Mouse (Mus musculus): ENCODE data around the gene Hsbp1. TPM values are rescaled to one million over a fixed set of nuclear protein-coding genes. Genes with fewer than 3 reads are reported as not detected.

Gene Hsbp1
- polyA plus RNA-seq, 1 experiment from 2014 or later, result 303 TPM

GRCm38 (mm10) chr8:119395072-119395950 is 51.0 kb downstream of the Hsbp1 start:
- 6% methylated on average over 65 of the region's 83 CpGs for WGBS
- Histone ChIP-seq H3K4me3 (ENCODE audit: low read depth, low read length) (peak overlapping the region; percentile 76), H3K9ac (ENCODE audit: low read length) (peak overlapping the region; percentile 76), H3K27me3 (replicated peaks; ENCODE audit: control insufficient read depth, insufficient read depth, low read length) (no peaks in the 10 kb centered on the region), H3K36me3 (ENCODE audit: control insufficient read depth, insufficient read depth, low read length) (no peaks in the 10 kb centered on the region), H3K4me2 (ENCODE audit: low read length) (peak overlapping the region; percentile 99), H3K9me3 (ENCODE audit: control insufficient read depth, low read length) (no peaks in the 10 kb centered on the region), H3K27ac (ENCODE audit: low read depth) (peak overlapping the region; percentile 76), H3K4me1 (replicated peaks; ENCODE audit: control insufficient read depth, insufficient read depth, low read length) (peaks cover 5% of the 10 kb centered on the region)
- DNase-seq (ENCODE audit: low spot score) (no peak), ATAC-seq (replicated peaks; ENCODE audit: low FRiP score, low TSS enrichment, low read depth) (no peak; the same call in none of the 2 replicates)

Other genes with a start within 250 kb of the Hsbp1 start
- gene Mlycd, start 50.4 kb downstream of the Hsbp1 start, polyA plus RNA-seq (2014; fragmentation: Nextera tagmentation; extraction: Ambion mirVana), result 16.8 and 17.9 TPM in 2 replicates
- gene Osgin1, start 89.6 kb downstream of the Hsbp1 start, polyA plus RNA-seq (2014; fragmentation: Nextera tagmentation; extraction: Ambion mirVana), result 1.5 and 2.0 TPM in 2 replicates
- 2.4 and 3.7 TPM in 2 replicates for gene Necab2, start 102.2 kb downstream of the Hsbp1 start, polyA plus RNA-seq (2014; fragmentation: Nextera tagmentation; extraction: Ambion mirVana)
- 0.08 TPM in 1 of 2 replicates, not detected in the other for gene Slc38a8, start 157.2 kb downstream of the Hsbp1 start, polyA plus RNA-seq (2014; fragmentation: Nextera tagmentation; extraction: Ambion mirVana)
- gene Mbtps1, start 214.2 kb downstream of the Hsbp1 start, polyA plus RNA-seq (2014; fragmentation: Nextera tagmentation; extraction: Ambion mirVana), result 107 and 121 TPM in 2 replicates
- 36.6 and 38.0 TPM in 2 replicates for gene Hsdl1, start 230.7 kb downstream of the Hsbp1 start, polyA plus RNA-seq (2014; fragmentation: Nextera tagmentation; extraction: Ambion mirVana)
- 0.37 and 0.89 TPM in 2 replicates for gene Dnaaf1, start 230.7 kb downstream of the Hsbp1 start, polyA plus RNA-seq (2014; fragmentation: Nextera tagmentation; extraction: Ambion mirVana)